Mouse (Mus musculus): ENCODE measurements around the gene Krtap3-1.
"Not testable (repeated sequence)": the region's sequence is repeated elsewhere in the genome, so short reads cannot be mapped to it uniquely, and the experiment has no call there.

The Krtap3-1 gene

GRCm38 (mm10) chr11:99566530-99566929 lies at the start of gene Krtap3-1:
Gene Krtap3-1 (minus strand): TSS chr11:99566630.
- no peak for DNase-seq (ENCODE audit: low spot score)

- DNase-seq (ENCODE audit: low spot score), result no peak
Measured at GRCm38 (mm10) chr11:99614796-99615363, 48.5 kb upstream of the Krtap3-1 start, which contains the start of gene Krtap2-4. Gene Krtap2-4 (minus strand): TSS chr11:99614846.

DNA sequence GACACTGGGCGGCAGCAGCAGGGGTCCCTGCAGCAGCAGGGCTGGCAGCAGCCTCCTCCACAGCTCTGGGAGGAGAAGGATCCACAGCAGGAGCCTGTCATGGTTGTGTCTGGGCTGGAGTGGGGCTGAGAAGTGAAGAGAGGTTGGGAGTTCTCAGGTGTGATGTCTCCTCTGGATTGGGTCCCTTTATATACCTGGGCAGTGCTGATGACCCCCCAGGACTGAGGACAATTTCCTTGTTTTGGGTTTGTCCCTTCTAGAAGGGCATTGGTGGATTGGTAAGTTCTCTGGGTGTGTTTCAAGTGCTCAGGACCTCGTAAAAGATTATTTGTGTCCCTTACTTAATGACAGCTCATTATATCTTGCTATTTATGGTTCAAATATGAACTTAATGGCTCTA lies 43.7 kb upstream of the Krtap3-1 start, which contains the start of gene Gm11937:
Gene Gm11937 (minus strand): TSS at position 101 of the 400 bp plus-strand sequence.
- DNase-seq (ENCODE audit: low spot score), result not testable (repeated sequence)

- DNase-seq (ENCODE audit: low spot score), result no peak
Measured at GRCm38 (mm10) chr11:99609126-99609525, 42.7 kb upstream of the Krtap3-1 start.

DNA sequence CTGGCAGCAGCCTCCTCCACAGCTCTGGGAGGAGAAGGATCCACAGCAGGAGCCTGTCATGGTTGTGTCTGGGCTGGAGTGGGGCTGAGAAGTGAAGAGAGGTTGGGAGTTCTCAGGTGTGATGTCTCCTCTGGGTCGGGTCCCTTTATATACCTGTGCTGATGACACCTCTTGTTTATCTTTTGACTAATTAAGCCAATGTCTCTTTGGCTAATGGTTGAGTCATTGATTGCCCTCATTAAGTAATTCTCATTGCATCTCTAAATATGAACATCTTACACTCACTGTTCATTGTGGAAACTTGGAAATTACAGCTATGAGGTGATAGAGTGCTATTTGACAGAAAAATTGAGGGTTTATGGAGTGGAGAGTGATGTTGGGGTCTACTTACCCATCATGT lies 36.8 kb upstream of the Krtap3-1 start, which contains the start of gene Gm11938:
Gene Gm11938 (minus strand): TSS at position 101 of the 400 bp plus-strand sequence.
- not testable (repeated sequence) for DNase-seq (ENCODE audit: low spot score)

GRCm38 (mm10) chr11:99597742-99598141 lies 31.3 kb upstream of the Krtap3-1 start, which contains the start of gene Krtap9-3:
Gene Krtap9-3 (minus strand): TSS chr11:99598105.
- not testable (repeated sequence) for DNase-seq (ENCODE audit: low spot score)

GRCm38 (mm10) chr11:99590981-99591380 lies 24.6 kb upstream of the Krtap3-1 start, which contains the start of gene Krtap1-3:
Gene Krtap1-3 (minus strand): TSS chr11:99591339.
- DNase-seq (ENCODE audit: low spot score), result no peak

DNA sequence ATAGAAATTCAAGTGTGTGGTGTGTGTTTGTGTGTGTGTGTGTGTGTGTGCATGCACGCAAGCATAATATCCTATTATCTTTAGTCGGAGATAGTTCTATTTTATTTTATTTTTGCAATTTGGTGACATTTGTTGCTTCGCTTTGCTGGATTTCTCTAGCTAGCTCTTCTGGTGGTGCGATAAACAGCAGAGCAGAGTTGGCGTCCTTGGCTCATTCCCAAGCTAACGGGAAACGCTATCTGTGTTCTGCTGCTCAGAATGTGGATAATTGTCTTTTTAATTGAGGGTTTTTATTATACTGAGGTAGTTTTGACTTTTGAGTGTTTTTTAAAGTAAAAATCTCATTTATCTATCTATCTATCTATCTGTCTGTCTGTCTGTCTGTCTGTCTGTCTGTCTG lies 18.7 kb upstream of the Krtap3-1 start:
- no peak for DNase-seq (ENCODE audit: low spot score)

DNA sequence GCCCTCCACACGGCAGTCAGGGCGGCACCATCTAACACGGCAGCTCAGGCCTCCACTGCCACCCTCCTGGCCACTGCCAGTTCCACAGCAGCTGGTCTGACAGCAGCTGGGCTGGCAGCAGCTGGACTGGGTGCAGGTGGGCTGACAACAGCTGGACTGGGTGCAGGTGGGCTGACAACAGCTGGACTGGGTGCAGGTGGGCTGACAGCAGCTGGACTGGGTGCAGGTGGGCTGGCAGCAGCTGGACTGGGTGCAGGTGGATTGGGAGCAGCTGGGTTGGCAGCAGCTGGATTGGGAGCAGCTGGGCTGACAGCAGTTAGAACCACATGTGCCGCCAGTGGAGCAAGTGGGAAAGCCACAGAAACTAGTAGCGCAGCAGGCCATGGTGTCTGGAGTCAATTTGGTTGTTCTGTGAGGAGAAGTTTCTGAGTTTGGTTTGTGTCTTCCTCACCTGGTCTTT lies 16.8 kb upstream of the Krtap3-1 start, which contains the start of gene Krtap1-4:
Gene Krtap1-4 (minus strand): TSS at position 410 of the 460 bp plus-strand sequence.
- no peak for DNase-seq (ENCODE audit: low spot score)

DNA sequence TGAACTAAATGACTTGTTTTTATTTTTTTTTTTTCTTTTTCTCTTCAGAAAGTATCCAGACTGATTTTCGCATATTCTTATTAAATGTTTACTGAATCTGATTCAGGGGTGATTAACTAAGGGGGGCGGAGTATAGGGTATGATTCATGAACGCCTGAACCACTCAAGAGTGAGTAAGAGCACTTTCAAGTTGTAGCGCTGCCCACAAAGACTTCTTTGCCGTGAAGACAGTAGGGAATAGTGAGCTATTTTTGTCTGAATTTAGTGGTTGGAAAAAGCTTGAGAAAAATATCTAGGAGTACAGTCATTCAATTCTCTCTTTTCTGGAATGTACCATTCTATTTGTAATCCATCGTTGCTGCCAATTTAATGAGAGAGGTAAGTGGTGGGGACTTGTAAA lies 15.1 kb upstream of the Krtap3-1 start:
- no peak for DNase-seq (ENCODE audit: low spot score)

GRCm38 (mm10) chr11:99581051-99581450 lies 14.6 kb upstream of the Krtap3-1 start:
- no peak for DNase-seq (ENCODE audit: low spot score)

DNA sequence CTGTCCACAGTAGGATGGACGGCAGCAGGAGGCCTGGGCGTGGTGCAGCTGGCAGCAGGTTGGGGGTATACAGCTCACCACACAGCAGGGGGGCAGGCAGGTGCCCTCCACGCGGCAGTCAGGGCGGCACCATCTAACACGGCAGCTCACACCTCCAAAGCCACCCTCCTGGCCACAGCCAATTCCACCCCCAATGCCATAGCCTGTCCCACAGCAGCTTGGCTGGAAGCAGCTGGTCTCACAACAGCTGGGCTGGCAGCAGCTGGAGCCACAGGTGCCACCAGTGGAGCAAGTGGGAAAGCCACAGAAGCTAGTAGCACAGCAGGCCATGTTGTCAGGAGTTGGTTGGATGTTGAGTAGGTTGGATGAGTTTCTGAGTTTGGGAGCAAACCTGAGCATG lies 14.2 kb upstream of the Krtap3-1 start, which contains the start of gene Krtap1-5:
Gene Krtap1-5 (minus strand): TSS at position 381 of the 400 bp plus-strand sequence.
- DNase-seq (ENCODE audit: low spot score), result no peak

GRCm38 (mm10) chr11:99574106-99574505 lies 7.7 kb upstream of the Krtap3-1 start:
- DNase-seq (ENCODE audit: low spot score), result peak; percentile 85

- no peak for DNase-seq (ENCODE audit: low spot score)
Measured at GRCm38 (mm10) chr11:99573164-99573563, 6.7 kb upstream of the Krtap3-1 start.

DNA sequence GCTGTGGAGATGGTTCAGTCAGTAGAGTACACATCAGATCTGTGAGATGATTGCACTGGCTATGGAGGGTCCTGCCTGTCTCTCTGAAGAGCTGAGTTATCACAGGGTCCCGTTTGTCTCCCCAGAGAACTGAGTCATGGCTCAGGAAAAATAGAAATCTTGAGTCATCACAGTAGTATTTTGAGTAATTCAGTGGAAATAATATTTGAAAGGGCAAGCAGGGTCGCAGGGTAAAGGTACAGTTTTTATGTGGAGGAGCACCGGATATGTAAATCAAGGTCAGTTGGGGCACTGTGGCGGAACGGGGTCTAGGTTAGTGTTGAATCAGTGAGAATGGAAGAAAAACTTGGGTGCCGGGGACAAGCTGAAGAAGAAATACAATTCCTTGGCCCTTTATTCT lies 3.9 kb downstream of the Krtap3-1 start:
- no peak for DNase-seq (ENCODE audit: low spot score)

DNA sequence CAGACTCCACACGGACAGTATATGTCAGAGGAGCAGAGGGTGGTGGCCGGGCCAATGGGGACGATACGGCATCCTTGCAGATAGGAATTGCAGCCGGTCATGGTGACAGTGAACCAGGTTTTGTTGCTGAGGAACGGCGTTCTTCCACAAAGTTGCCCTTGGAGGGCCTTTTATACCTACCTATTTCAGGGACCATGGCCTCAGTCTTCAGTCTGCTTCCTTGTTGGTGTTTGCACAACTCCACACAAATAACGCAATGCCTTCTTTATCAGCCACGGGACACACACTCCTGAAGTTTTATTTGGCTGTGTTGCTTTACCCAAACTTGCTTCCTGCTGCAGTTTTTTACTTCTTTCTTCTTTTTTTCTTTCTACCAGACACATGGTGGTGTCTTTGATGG lies 7.1 kb downstream of the Krtap3-1 start, which contains the start of gene Gm11939:
Gene Gm11939 (minus strand): TSS at position 101 of the 400 bp plus-strand sequence.
- no peak for DNase-seq (ENCODE audit: low spot score)

DNA sequence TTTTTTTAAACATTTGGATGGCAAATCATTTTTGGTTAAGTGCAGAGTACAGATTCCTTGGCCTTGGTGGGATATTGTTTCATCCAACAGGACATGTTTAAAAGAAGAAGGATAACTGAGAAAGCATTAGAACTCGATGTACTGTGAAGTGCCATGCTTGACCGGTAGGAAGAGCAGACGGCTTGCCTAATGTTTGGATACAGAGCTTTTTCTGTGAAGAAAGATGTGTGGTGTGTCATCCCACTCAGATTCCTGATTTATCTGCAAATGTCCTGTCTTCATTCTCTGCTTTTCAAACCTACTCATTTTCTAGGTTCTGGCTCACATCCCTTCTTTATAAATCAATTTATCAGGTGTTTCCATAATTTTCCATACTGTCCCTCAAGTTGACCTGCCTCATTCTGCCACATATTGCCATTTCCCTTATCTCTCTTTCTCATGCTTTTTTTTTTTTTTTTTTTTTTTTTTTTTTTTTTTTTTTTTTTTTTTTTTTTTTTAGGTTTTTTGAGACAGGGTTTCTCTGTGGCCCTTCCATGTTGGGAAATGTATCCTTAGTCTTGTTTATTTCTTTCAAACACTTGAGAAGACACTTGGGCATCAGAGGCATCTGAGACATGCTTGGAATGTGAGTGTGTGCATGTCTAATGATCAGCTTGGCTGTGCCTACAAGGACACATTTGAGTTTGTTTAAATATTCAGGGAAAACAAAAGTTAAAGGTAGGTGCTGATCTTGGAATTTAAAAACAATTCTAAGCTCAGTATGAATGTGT lies 8.3 kb downstream of the Krtap3-1 start:
- DNase-seq (ENCODE audit: low spot score), result no peak

GRCm38 (mm10) chr11:99556753-99557152 lies 9.7 kb downstream of the Krtap3-1 start, which contains the start of gene Krtap3-2:
Gene Krtap3-2 (minus strand): TSS chr11:99556853.
- DNase-seq (ENCODE audit: low spot score), result no peak

DNA sequence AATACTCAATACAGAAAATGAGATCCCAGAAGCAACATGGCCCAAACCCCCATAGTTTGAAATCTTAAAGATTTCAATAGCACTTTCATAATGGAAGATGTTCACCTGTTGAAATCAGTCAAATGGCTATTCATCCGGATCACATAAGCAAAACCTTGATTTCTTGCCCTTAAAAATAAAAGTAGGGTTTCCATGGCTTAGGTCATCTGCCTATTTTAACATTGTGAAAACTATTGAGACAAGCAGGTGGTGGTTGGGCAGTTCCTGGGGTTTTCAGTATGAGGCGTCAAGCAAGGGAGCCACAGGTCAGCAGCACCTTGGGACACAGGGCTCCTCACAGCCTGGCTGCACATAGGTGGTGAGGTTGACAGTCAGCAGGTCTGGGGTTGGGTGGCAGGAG lies 10.2 kb downstream of the Krtap3-1 start:
- DNase-seq (ENCODE audit: low spot score), result no peak

DNA sequence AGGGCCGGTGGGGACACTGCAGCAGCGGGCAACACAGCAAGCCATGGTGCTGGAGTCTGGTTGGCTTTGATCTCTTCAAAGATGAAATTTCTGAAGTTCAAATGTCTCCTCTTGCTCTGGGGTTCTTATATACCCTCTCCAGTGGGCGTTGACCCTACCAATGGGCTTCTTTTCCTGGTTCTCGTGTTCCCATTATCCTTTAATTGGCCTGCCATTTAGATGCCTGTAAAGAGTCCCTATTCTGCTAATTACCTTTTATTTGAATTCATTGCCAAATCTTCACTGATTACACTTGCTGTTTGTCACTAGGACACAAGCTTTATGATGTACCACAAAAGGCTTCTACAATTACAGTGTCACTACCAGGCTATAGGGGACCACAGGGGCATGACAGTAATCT lies 15.7 kb downstream of the Krtap3-1 start, which contains the start of gene Krtap3-3:
Gene Krtap3-3 (minus strand): TSS at position 101 of the 400 bp plus-strand sequence.
- DNase-seq (ENCODE audit: low spot score), result no peak

DNA sequence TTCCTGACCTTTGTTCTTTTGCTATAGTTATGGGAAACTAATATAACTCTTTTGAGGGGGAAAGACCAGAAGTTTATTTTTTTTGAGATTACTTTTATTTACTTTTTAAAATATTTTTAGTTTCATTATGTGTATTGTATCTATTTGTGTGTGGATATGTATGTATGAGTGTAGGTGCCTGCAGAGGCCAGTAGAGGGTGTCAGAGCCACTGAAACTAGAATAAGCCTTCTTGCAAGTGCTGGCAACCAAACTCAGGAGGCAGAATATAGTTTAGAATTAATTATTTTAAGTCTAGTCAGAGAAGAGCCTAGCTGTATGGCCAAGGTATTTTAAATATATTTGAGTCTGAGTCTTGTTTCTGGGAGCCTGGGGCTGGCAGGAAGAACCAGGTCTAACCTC lies 18.5 kb downstream of the Krtap3-1 start:
- no peak for DNase-seq (ENCODE audit: low spot score)

DNA sequence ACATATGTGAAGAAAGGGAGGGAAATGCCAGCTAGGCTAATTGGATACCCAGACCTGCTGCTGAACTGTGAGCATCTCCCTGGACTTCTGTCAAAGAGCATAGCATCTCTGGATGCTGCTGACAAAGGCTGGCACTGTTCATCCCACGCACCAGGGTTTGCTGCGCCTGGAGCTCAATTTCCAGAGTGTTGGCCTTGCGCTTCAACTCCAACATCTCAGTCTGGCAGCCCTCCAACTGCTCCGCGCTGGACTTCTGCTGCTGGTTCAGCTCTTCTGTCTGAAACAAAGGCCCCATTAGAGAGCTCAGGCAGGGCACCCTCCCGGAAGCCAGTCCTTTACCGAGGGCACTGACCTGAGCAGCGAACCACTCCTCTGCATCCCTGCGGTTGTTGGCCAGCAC lies 26.7 kb downstream of the Krtap3-1 start:
- DNase-seq (ENCODE audit: low spot score), result peak; percentile 3
